Comparison of ENCODE assay signal across 8 mouse cellular contexts in the genomic region with DNA sequence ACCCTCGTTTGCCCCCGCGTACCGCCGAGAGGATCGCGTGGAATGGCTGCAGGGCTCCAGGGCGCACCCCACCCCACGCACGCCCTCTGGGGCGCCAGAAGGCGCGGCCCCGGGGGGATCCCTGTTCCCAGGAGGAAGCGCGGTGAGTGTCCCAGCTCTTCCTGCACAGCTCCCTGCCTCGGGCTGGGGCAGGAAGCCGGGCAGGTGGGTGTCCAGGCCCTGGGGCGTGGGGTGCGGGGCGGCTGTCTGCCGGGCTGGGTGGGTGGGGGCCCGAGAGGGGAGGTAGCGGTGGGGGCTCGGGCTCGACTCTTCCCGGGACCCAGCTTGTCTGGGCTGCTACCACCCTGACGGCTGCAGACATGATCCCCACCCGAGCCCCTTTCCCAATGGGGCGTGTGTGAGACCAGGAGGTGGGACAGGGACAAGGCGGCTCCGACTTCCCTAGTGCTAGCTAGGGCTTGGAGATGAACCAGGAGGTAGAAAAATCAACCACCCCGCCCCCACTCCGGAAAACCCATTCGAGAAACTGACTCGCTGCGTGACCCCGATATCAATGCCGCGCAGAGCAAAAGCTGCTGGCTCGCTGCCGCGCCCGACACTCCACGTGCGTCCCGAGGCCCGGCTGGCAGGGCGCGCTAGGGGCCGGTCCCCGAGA.
A peak's percentile ranks its signal among the peaks of the same experiment; 100 is the strongest.
DNase-seq lines count a peak whose midpoint lies in the region; TF ChIP-seq lines count a peak whose summit lies in the region.

No protein-coding gene starts in this region.

- H3K4me1 ChIP-seq in lung, adult 2 months (ENCODE audit: control insufficient read depth, insufficient read depth, low read length), result 0 out of 2 replicates have a peak, but pooled peaks cover 3% of the 10 kb centered on the region

- TF ChIP-seq POLR2A in lung, adult 2 months (IDR thresholded peaks at IDR 0.05; ENCODE audit: borderline replicate concordance, extremely low read depth, low read depth, low read length), result no peak

- peak; percentile 31 for DNase-seq in spleen, adult 12 weeks (ENCODE audit: low spot score)
- DNase-seq in spleen, postnatal 36 days (ENCODE audit: low spot score in 2 of 2), result no peak
- DNase-seq in cerebellum, postnatal 36 days, result peak; percentile 44 to 51
- peak; percentile 34 to 53 for DNase-seq in gastrocnemius, postnatal 4 days (ENCODE audit: low spot score in 2 of 2)
- peak; percentile 28 for DNase-seq in induced T-regulatory cell, adult 2 months (ENCODE audit: low read depth)
- peak; percentile 37 for DNase-seq in lung, adult 2 months
- DNase-seq in ovary, postnatal 10 days (ENCODE audit: low spot score), result peak; percentile 23
- DNase-seq in layer of hippocampus, adult 9-11 months, result no peak

- no peak for TF ChIP-seq CTCF in lung, adult 2 months (IDR thresholded peaks at IDR 0.05; ENCODE audit: insufficient read depth, low read length)

- peak overlapping the region; percentile 54 for H3K4me3 ChIP-seq in lung, adult 2 months (replicated peaks; ENCODE audit: extremely low read depth, low read depth, low read length)

- under 1% methylated on average over 52 of the region's 52 CpGs for WGBS in lung, adult 2 months

Comparison
In these comparisons a context has a peak if more than half of its experiments do, and no peak if none do; other contexts are left out.
1. DNase-seq: peak in spleen, adult 12 weeks (single experiment), cerebellum, postnatal 36 days (2 of 2), gastrocnemius, postnatal 4 days (2 of 2), induced T-regulatory cell, adult 2 months (single experiment), lung, adult 2 months (single experiment) and ovary, postnatal 10 days (single experiment); none in spleen, postnatal 36 days (0 of 2) and layer of hippocampus, adult 9-11 months (single experiment).